Mouse (Mus musculus) brain, embryonic 18.5 days (tissue): ENCODE measurements around the gene Eps8.

ENCODE experiments used
- DNase-seq: peaks from one replicate; pipeline ENCODE4 v3.0.0-alpha.2; 2012; ENCODE audit warnings: low read depth, low spot score

Eps8 gene

GRCm38 (mm10) chr6:137654776-137655175, at the start of gene Eps8:
Eps8 (minus strand) TSS chr6:137654876.
- no peak for DNase-seq

GRCm38 (mm10) chr6:137703431-137703830, 48.8 kb upstream of the Eps8 start:
- no peak for DNase-seq

GRCm38 (mm10) chr6:137702918-137703317, 48.2 kb upstream of the Eps8 start:
- DNase-seq: no peak

GRCm38 (mm10) chr6:137702186-137702585, 47.5 kb upstream of the Eps8 start:
- DNase-seq: no peak

GRCm38 (mm10) chr6:137699434-137699833, 44.8 kb upstream of the Eps8 start:
- peak; percentile 12 for DNase-seq

- no peak for DNase-seq
Measured at GRCm38 (mm10) chr6:137696445-137697204, 41.9 kb upstream of the Eps8 start.

GRCm38 (mm10) chr6:137695046-137695445, 40.4 kb upstream of the Eps8 start:
- no peak for DNase-seq

GRCm38 (mm10) chr6:137694310-137694709, 39.6 kb upstream of the Eps8 start:
- no peak for DNase-seq

GRCm38 (mm10) chr6:137690550-137691119, 36.0 kb upstream of the Eps8 start:
- no peak for DNase-seq

GRCm38 (mm10) chr6:137688506-137689105, 33.9 kb upstream of the Eps8 start:
- no peak for DNase-seq

GRCm38 (mm10) chr6:137688079-137688478, 33.4 kb upstream of the Eps8 start:
- no peak for DNase-seq

- DNase-seq: no peak
Measured at GRCm38 (mm10) chr6:137687667-137688066, 33.0 kb upstream of the Eps8 start.

GRCm38 (mm10) chr6:137682629-137683028, 28.0 kb upstream of the Eps8 start:
- no peak for DNase-seq

- DNase-seq: no peak
Measured at GRCm38 (mm10) chr6:137681000-137681399, 26.3 kb upstream of the Eps8 start.

- DNase-seq: no peak
Measured at GRCm38 (mm10) chr6:137676581-137676980, 21.9 kb upstream of the Eps8 start.

GRCm38 (mm10) chr6:137675556-137675955, 20.9 kb upstream of the Eps8 start:
- DNase-seq: no peak

GRCm38 (mm10) chr6:137673301-137673700, 18.6 kb upstream of the Eps8 start:
- no peak for DNase-seq

- no peak for DNase-seq
Measured at GRCm38 (mm10) chr6:137671561-137671960, 16.9 kb upstream of the Eps8 start.

- no peak for DNase-seq
Measured at GRCm38 (mm10) chr6:137670820-137671219, 16.1 kb upstream of the Eps8 start.

GRCm38 (mm10) chr6:137669876-137670275, 15.2 kb upstream of the Eps8 start:
- no peak for DNase-seq

- DNase-seq: no peak
Measured at GRCm38 (mm10) chr6:137669433-137669832, 14.8 kb upstream of the Eps8 start.

- DNase-seq: no peak
Measured at GRCm38 (mm10) chr6:137668331-137668730, 13.7 kb upstream of the Eps8 start.

- DNase-seq: no peak
Measured at GRCm38 (mm10) chr6:137667665-137668064, 13.0 kb upstream of the Eps8 start.
